Mouse (Mus musculus) heart, embryonic 10.5 days (tissue): ENCODE results near the gene Glis1. TPM values are rescaled to one million over a fixed set of nuclear protein-coding genes. Genes with fewer than 3 reads are reported as not detected.

Experiments
- DNase-seq: peaks from one replicate; pipeline ENCODE4 v3.0.0-alpha.2; 2017; ENCODE audit warnings: low spot score
- H3K27ac ChIP-seq: fragments of 300-500 bp; sonication (generic); 2 replicates; pipeline ENCODE4 v1.5.1; 2016; ENCODE audit warnings: mild to moderate bottlenecking
- H3K27me3 ChIP-seq: fragments of 300-500 bp; sonication (generic); 2 replicates; pipeline ENCODE4 v1.6.1; 2016; ENCODE audit warnings: mild to moderate bottlenecking; ENCODE audit not compliant: poor library complexity, insufficient read depth, severe bottlenecking
- H3K36me3 ChIP-seq: fragments of 300-500 bp; sonication (generic); 2 replicates; pipeline ENCODE4 v1.6.1; 2016; ENCODE audit warnings: mild to moderate bottlenecking, moderate library complexity
- H3K4me1 ChIP-seq: fragments of 300-500 bp; sonication (generic); 2 replicates; pipeline ENCODE4 v1.6.1; 2016; ENCODE audit warnings: mild to moderate bottlenecking
- H3K4me3 ChIP-seq: fragments of 300-500 bp; sonication (generic); 2 replicates; pipeline ENCODE4 v1.5.1; 2016; ENCODE audit warnings: mild to moderate bottlenecking, moderate library complexity
- H3K9me3 ChIP-seq: fragments of 300-500 bp; sonication (generic); 2 replicates; pipeline ENCODE4 v1.6.1; 2016; ENCODE audit warnings: mild to moderate bottlenecking, moderate library complexity
- WGBS: fragments of 180-500 bp; shearing (Covaris S2); methylation state at CpG from one replicate; pipeline ENCODE4 v1.1.7; 2016; 5-methylcytosine and 5-hydroxymethylcytosine counted together
- polyA plus RNA-seq: library from polyadenylated mRNA; unstranded; fragments of >200 nt; fragmentation: Nextera tagmentation; extraction: Ambion mirVana; gene quantifications from 2 replicates; pipeline ENCODE4 v1.2.1, GENCODE M21; 2016

The Glis1 gene
- polyA plus RNA-seq, 1 experiment from 2014 or later: 2.0 TPM

- WGBS: 44% methylated on average over 5 of the region's 5 CpGs
These were observed 58.6 kb downstream of the Glis1 start for GRCm38 (mm10) chr4:107492991-107493390.

GRCm38 (mm10) chr4:107495751-107496430 is 61.5 kb downstream of the Glis1 start:
- Histone ChIP-seq H3K27me3 (peaks cover 26% of the 10 kb centered on the region; the same call in 1 of the 2 replicates), H3K4me3 (no peak overlapping the region), H3K9me3 (no peaks in the 10 kb centered on the region), H3K36me3 (no peaks in the 10 kb centered on the region), H3K27ac (no peak overlapping the region), H3K4me1 (peaks cover 29% of the 10 kb centered on the region)
- 84% methylated on average over 9 of the region's 9 CpGs for WGBS
- DNase-seq: no peak

More at GRCm38 (mm10) chr4:107492991-107493390, 58.6 kb downstream of the Glis1 start:
- DNase-seq: no peak
- Histone ChIP-seq H3K36me3 (no peaks in the 10 kb centered on the region), H3K9me3 (no peaks in the 10 kb centered on the region), H3K4me3 (no peak overlapping the region), H3K4me1 (peaks cover 27% of the 10 kb centered on the region), H3K27me3 (peaks cover 37% of the 10 kb centered on the region), H3K27ac (no peak overlapping the region)

- Histone ChIP-seq H3K4me3 (no peak overlapping the region), H3K27me3 (0 out of 2 replicates have a peak, but pooled peaks cover 16% of the 10 kb centered on the region), H3K4me1 (peaks cover 39% of the 10 kb centered on the region), H3K36me3 (no peaks in the 10 kb centered on the region), H3K27ac (no peak overlapping the region), H3K9me3 (no peaks in the 10 kb centered on the region)
- no peak for DNase-seq
- WGBS: 77% methylated on average over 18 of the region's 18 CpGs
These were observed 63.1 kb downstream of the Glis1 start for GRCm38 (mm10) chr4:107497430-107497935.

- no peak for DNase-seq
- Histone ChIP-seq H3K36me3 (no peaks in the 10 kb centered on the region), H3K9me3 (no peaks in the 10 kb centered on the region), H3K4me1 (peaks cover 30% of the 10 kb centered on the region), H3K27me3 (0 out of 2 replicates have a peak, but pooled peaks cover 11% of the 10 kb centered on the region), H3K27ac (no peak overlapping the region), H3K4me3 (no peak overlapping the region)
- 73% methylated on average over 10 of the region's 10 CpGs for WGBS
These were observed 68.2 kb downstream of the Glis1 start for GRCm38 (mm10) chr4:107502601-107503051.

- Histone ChIP-seq H3K4me1 (peaks cover 13% of the 10 kb centered on the region), H3K4me3 (no peak overlapping the region), H3K36me3 (no peaks in the 10 kb centered on the region), H3K27me3 (no peaks in the 10 kb centered on the region), H3K9me3 (no peaks in the 10 kb centered on the region), H3K27ac (no peak overlapping the region)
- WGBS: 86% methylated on average over 11 of the region's 11 CpGs
- DNase-seq: no peak
These were observed 80.6 kb downstream of the Glis1 start for GRCm38 (mm10) chr4:107514981-107515380.

GRCm38 (mm10) chr4:107515626-107516025 is 81.2 kb downstream of the Glis1 start:
- DNase-seq: no peak
- Histone ChIP-seq H3K4me3 (no peak overlapping the region), H3K4me1 (peaks cover 20% of the 10 kb centered on the region), H3K27me3 (no peaks in the 10 kb centered on the region), H3K9me3 (no peaks in the 10 kb centered on the region), H3K27ac (no peak overlapping the region), H3K36me3 (no peaks in the 10 kb centered on the region)
- WGBS: 88% methylated on average over 7 of the region's 7 CpGs

GRCm38 (mm10) chr4:107518766-107519165 is 84.4 kb downstream of the Glis1 start:
- H3K27ac ChIP-seq: no peak overlapping the region
- no peaks in the 10 kb centered on the region for H3K36me3 ChIP-seq
- H3K9me3 ChIP-seq: no peaks in the 10 kb centered on the region
- WGBS: 87% methylated on average over 11 of the region's 11 CpGs
- H3K4me3 ChIP-seq: no peak overlapping the region
- H3K4me1 ChIP-seq: peaks cover 30% of the 10 kb centered on the region
- no peaks in the 10 kb centered on the region for H3K27me3 ChIP-seq
- no peak for DNase-seq

- Histone ChIP-seq H3K36me3 (no peaks in the 10 kb centered on the region), H3K27me3 (no peaks in the 10 kb centered on the region), H3K4me1 (peaks cover 30% of the 10 kb centered on the region), H3K4me3 (no peak overlapping the region), H3K9me3 (no peaks in the 10 kb centered on the region), H3K27ac (no peak overlapping the region)
- DNase-seq: no peak
- 78% methylated on average over 5 of the region's 5 CpGs for WGBS
These were observed 85.7 kb downstream of the Glis1 start for GRCm38 (mm10) chr4:107520071-107520470.

GRCm38 (mm10) chr4:107520816-107521215 is 86.4 kb downstream of the Glis1 start:
- Histone ChIP-seq H3K36me3 (no peaks in the 10 kb centered on the region), H3K27ac (no peak overlapping the region; the same call in 1 of the 2 replicates), H3K9me3 (no peaks in the 10 kb centered on the region), H3K27me3 (no peaks in the 10 kb centered on the region), H3K4me3 (no peak overlapping the region), H3K4me1 (peaks cover 30% of the 10 kb centered on the region)
- WGBS: 53% methylated on average over 4 of the region's 5 CpGs
- DNase-seq: no peak

GRCm38 (mm10) chr4:107523607-107524151 is 89.3 kb downstream of the Glis1 start:
- peaks cover 26% of the 10 kb centered on the region for H3K4me1 ChIP-seq
- no peak overlapping the region for H3K27ac ChIP-seq
- H3K4me3 ChIP-seq: no peak overlapping the region
- DNase-seq: no peak
- H3K9me3 ChIP-seq: no peaks in the 10 kb centered on the region
- H3K27me3 ChIP-seq: 0 out of 2 replicates have a peak, but pooled peaks cover 4% of the 10 kb centered on the region
- no peaks in the 10 kb centered on the region for H3K36me3 ChIP-seq
- 71% methylated on average over 11 of the region's 11 CpGs for WGBS

- peaks cover 28% of the 10 kb centered on the region for H3K4me1 ChIP-seq
- H3K4me3 ChIP-seq: no peak overlapping the region
- no peak for DNase-seq
- H3K27me3 ChIP-seq: no peaks in the 10 kb centered on the region
- no peaks in the 10 kb centered on the region for H3K36me3 ChIP-seq
- no peak overlapping the region for H3K27ac ChIP-seq
- peaks cover 4% of the 10 kb centered on the region; the same call in 1 of the 2 replicates for H3K9me3 ChIP-seq
- WGBS: 77% methylated on average over 11 of the region's 11 CpGs
These were observed 100.7 kb downstream of the Glis1 start for GRCm38 (mm10) chr4:107535126-107535525.

GRCm38 (mm10) chr4:107538116-107538515 is 103.7 kb downstream of the Glis1 start:
- 47% methylated on average over 13 of the region's 13 CpGs for WGBS
- H3K4me3 ChIP-seq: no peak overlapping the region
- peaks cover under 1% of the 10 kb centered on the region; the same call in 1 of the 2 replicates for H3K9me3 ChIP-seq
- no peaks in the 10 kb centered on the region for H3K36me3 ChIP-seq
- H3K4me1 ChIP-seq: peaks cover 33% of the 10 kb centered on the region
- H3K27me3 ChIP-seq: no peaks in the 10 kb centered on the region
- no peak for DNase-seq
- no peak overlapping the region for H3K27ac ChIP-seq

- Histone ChIP-seq H3K4me3 (no peak overlapping the region), H3K27me3 (no peaks in the 10 kb centered on the region), H3K9me3 (no peaks in the 10 kb centered on the region), H3K4me1 (peaks cover 33% of the 10 kb centered on the region), H3K27ac (no peak overlapping the region), H3K36me3 (no peaks in the 10 kb centered on the region)
- DNase-seq: no peak
- 80% methylated on average over 3 of the region's 3 CpGs for WGBS
These were observed 104.2 kb downstream of the Glis1 start for GRCm38 (mm10) chr4:107538561-107538960.
